Mouse (Mus musculus) heart, adult 11 months (tissue): ENCODE results near the gene Jph3.
A peak's percentile ranks its signal among the peaks of the same experiment; 100 is the strongest.

ENCODE experiments used
- DNase-seq: peaks from one replicate; pipeline ENCODE4 v3.0.0; 2022

Gene Jph3

GRCm38 (mm10) chr8:121792627-121793026 lies 63.2 kb downstream of the Jph3 start:
- DNase-seq, result no peak

DNA sequence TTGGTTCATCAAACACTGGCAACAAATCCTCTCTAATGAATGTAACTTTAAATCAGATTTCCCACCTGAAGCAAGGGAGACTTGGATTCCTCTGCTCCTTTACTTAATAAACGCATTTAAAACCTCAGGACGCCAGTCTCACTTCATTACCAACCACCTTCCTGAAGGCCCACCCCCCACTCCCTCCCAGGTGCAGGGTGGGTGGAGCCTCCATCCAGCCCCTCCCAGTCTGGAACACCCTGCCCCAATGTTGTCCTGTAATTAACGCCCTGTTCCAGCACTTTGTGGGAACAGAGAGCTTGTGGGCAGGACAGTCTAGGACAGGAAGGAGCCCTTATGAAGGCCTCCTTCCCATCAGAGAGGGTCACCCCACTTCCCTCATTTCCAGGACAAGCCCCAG lies 64.7 kb downstream of the Jph3 start:
- no peak for DNase-seq

DNA sequence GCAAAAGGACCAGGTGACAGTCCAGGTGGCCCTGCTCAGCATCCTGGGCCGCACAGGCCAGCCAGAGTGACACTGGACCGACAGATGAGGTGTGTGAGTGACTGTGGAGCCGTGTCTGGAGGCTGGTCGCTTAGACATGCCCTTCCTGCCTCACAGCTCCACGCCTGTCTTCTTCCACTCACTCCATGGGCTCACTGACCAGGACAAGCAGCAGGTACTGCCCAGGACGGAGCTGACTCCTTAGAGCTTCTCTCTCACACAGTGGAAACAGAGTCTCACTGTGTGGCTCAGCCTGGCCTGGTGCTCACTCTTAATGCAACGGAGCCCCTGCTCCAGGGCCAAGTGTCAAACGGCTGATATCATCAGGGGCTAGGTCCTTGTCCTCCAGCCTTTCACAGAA lies 66.0 kb downstream of the Jph3 start:
- DNase-seq, result no peak

GRCm38 (mm10) chr8:121796406-121796805 lies 67.0 kb downstream of the Jph3 start:
- DNase-seq, result no peak

- DNase-seq, result peak; percentile 91
Measured at GRCm38 (mm10) chr8:121798401-121798800, 69.0 kb downstream of the Jph3 start.

DNA sequence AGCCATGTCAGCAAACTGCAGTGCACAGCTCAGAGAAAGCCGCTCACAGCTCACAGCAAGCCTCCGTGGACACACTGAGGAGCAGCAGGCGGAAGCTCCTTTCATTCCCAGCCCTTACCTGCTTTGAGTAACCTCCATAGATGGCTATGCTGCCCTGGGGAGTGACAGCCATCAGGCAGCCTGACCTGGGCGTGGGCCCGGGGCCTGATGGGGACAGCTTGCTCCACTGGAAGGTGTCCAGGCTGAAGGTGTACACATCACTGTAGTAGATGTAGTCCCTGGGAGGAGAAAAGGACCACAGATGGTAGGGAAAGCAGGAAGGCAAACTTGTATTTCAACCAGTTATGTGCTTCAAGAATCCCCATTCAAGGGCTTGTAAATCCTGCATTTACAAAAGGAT lies 75.4 kb downstream of the Jph3 start:
- no peak for DNase-seq

DNA sequence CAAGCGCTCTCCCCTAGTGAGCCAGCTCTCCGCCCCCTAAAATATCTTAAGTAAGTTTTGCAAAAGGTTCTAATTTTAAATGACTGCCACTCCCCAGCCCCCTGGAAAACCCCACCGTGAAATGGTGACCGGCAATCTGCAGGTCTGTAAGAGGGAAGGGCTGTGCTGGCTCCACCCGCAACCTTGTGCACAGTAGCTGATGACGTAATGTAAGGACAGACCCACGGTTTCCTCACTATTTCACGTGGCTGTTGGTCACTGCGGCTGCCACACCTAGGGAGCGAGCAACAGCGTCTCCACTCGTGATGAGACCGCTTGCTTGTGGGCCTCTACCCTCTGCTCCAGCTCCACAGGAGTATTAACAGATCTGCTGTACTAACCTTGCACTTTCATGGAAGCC lies 76.7 kb downstream of the Jph3 start:
- no peak for DNase-seq

DNA sequence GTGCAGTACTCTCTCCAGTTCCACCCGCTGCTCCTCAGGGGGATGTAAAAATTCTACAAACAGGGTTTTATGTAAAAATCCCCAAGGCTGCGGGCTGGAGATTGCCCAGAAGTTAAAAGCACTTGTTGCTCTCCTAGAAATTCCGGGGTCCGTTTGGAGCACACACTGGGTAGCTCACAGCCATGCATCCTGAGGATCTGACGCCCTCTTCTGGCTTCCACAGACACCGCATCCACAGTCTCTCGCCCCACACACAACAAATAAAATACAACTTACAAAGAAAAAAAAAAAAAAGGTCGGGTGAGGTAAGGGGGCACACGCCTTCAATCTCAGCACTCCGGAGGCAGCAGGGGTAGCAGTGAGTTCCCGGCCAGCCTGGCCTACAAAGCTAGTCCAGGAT lies 78.6 kb downstream of the Jph3 start:
- no peak for DNase-seq

- DNase-seq, result no peak
Measured at GRCm38 (mm10) chr8:121809524-121810155, 80.2 kb downstream of the Jph3 start.

DNA sequence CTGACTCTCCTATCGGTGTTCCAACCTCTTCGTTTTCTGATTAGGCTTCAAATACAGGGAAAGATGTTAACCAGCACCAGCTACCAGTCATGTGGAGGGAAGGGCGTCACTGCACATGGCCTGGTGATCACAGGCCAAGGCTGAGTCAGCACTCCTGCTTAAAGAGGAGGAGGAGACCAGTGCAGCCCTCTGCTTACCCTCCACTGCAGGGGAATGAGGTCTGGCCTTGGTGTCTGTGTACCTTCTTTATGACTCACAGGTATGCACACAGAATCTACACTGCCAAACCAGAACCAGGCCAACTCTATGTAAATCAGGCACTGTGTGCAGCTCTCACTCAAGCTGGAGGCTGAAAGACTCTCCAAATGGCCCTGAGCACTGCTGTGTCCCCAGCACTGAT lies 82.1 kb downstream of the Jph3 start:
- no peak for DNase-seq

DNA sequence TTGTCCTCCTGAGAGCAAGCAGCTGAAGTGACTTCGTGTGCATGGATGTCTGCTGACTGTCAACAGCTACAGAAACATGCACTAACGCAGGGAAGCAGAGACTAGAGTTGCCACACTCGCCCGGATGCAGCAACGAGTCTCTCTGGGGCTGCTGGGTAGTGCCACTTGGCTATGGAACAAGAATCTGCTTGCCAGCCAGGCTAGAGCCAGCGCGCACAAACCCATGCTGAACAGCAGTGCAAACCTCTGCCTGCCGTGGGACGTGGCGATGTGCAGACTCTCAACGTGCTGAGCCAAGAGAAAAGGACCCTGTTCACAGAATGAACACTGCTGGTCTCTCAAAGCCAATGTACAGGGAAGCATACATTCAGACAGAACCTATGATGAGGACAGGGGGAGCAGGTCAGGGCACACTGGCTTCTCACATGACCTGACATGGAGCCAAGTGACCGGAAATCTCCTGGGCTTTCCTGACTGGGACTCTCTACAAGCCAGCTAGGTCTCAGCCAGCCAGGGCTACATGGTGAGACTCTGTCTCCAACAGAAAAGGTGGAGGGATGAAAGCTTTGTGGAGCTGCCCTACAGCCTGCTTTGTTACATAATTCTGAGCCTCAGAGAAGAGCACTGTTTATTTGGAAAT lies 82.6 kb downstream of the Jph3 start:
- DNase-seq, result peak; percentile 88

DNA sequence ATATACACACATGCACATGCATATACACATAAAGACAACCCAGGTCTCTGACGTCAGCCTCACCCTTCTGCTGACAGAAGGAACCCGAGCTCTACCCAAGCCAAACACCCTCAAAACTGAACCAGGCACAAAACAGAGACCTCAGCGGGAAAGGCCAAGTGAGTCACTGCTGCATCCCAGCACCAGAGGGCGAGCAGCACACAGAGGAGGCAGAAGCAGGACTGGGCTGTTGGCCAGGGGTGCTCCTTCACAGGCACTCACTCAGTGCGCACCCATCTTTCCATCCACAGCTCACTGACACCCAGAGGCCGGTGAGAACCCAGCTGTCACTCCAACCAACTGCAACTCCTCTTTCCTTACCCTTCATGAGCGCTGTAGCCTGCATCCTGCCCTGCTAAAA lies 88.8 kb downstream of the Jph3 start:
- no peak for DNase-seq

- peak; percentile 80 for DNase-seq
Measured at GRCm38 (mm10) chr8:121820840-121821239, 91.4 kb downstream of the Jph3 start.

DNA sequence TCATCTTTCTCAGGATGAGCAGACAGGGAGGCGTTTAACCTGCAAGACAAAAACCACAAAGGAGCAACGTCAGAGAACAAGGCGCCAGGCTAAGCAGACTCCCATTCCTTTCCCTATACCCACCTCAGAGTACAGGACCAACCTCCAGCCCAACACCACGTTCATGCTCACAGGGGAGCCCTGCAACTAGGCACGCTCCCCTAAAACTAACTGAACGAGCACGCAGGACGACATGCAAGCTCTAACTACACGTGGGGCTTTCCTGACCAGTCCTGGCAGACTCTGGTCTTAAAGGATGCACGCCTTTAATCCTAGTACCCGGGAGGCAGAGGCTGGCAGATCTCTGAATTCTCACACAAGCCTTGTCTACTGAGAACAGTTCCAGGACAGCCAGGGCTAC lies 91.9 kb downstream of the Jph3 start:
- peak; percentile 69 for DNase-seq

DNA sequence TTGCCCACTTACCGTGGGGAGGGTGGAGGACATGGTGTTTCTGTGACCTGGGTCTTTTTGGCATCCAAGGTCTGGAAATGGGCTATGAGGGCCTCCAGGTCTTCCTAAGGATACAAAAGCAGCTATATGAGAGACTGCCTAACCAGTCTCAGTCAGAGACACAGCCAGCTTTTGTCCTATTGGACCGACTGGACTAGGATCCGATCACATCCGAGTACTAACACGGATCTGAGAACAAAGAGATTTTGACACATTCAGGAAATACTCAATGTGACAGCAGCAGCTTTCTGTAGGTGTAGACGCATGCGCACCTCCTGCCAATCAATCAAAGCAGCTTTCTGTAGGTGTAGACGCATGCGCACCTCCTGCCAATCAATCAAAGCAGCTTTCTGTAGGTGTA lies 92.3 kb downstream of the Jph3 start:
- DNase-seq, result no peak

DNA sequence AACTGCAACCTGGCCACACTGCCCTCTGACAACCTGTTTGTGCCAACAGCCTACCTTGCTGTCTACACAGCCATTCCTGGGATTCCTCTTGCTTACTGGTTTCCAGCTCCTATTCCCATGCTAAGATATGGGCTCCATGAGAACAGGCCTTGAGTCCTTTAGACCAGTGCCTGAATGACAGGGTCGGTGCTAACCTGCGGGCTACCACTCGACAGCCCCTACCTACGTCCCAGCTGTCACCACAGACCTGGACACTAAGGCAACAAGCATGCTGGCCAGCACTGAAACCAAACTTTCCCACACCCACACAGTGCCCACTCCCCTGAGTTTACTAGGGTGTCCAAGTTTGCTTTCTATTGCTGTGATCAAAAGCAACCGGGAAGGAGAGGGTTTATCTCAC lies 98.3 kb downstream of the Jph3 start:
- peak; percentile 67 for DNase-seq

DNA sequence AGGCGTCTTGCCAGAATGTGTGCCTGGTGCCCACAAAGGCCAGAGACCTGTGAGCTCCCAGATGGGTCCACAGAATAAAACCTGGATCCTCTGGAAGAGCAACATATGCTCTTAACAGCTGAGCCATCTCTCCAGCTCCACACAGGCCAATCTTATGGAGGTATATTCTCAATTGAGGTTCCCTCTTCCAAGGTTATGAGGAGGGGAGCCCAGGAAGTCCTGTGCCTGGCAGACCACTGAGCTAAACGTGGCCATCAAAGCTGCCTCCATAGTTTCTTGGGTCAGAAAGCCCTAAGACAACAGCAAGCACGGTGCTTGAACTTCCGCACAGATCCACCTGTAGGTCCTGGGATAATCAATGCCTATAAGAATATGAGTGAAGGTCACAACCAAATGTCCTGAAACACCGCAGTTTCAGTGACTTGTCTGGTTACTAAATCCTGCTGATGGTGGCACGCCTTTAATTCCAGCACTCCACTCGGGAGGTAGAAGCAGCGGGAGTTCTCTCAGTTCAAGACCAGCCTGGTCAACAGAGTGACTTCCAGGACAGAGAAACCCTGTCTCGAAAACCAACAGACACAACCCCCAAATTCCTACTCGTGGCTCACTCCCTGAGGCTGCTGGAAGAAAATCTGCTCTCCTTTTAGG lies 99.1 kb downstream of the Jph3 start:
- DNase-seq, result peak; percentile 65

- DNase-seq, result peak; percentile 97
Measured at GRCm38 (mm10) chr8:121829048-121829776, 99.8 kb downstream of the Jph3 start, which contains the start of gene Klhdc4. Klhdc4 (minus strand) TSS chr8:121829569.

DNA sequence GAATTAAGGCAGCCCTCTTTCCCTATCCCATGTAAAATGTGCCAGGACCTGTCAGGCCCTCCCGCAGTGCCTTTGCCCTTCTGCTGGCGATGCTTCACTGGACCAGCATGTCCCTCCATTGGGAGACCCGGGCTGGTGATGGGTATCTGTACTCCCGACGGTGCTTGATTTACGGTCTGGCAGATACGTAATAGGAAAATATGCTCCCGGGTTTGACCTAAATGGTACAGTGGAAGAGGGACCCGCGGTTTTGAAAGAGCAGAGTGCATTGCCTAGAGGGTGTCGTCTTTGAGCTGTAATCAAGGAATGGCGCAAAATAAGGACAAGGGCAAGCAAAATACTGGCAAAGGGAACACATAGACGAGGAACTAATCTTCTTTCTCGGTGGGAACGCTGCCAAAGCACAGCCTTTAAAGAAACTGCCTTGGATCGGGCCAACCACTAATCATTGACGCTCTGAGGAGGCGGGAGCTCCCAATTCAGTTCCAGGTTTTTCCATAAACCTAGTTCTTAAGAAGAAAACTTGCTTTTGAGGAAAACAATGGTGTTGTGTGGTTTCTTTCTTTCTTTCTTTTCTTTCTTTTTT lies 100.4 kb downstream of the Jph3 start:
- peak; percentile 96 for DNase-seq

- no peak for DNase-seq
Measured at GRCm38 (mm10) chr8:121832061-121832460, 102.6 kb downstream of the Jph3 start.

- peak; percentile 91 for DNase-seq
Measured at GRCm38 (mm10) chr8:121832503-121832902, 103.1 kb downstream of the Jph3 start.

DNA sequence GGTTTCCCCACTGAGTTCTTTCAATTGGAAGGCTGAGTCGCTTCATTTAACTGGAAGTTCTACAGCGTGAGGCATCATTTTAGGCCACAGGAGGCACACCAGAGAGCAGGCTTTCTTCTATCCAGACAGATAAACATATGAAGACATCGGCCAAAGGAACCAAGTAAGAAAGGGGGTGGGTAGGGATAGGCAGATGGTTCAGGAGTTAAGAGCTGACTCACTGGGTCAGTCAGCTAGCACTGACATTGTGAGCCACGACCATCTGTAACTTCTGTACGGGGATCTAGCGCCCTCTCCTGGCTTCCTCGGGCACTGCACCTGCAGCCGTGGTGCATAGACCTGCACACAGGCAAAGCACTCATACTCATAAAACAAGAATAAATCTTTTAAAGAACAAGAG lies 111.8 kb downstream of the Jph3 start:
- DNase-seq, result peak; percentile 78
